Mouse (Mus musculus): ENCODE measurements at regions not wholly inside any gene's neighbourhood (a gene's known extent, or its start where the extent isn't known, plus 50 kb on each side); places are given as distances from the start of the nearest gene placed in this dataset.

DNA sequence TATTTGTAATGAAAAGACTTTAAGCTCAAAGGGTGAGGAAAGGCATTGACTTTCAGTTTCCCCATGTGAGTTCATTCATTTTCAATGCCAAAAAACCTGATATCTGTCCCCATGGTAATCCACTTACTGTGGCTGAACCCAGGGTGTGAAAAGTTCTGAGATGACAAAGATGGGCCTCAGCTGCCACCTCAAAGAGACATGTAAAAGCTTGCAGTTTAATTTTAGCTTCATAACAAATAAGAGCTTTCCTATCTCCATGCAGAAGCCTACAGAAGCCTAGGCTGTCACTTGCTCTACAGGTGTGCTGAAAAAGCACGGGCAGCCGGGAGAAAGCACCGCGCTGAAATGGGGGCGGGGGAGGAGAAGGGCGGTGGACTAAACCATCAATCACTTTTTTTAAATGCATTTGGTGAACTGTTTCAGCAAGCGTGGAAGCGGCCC, 140.1 kb upstream of the Rreb1 start:
- no peak for TF ChIP-seq CTCF (IDR thresholded peaks at IDR 0.05; ENCODE audit: low read depth)
- ATAC-seq (ENCODE audit: insufficient read depth) = no peak
- no peaks in the 10 kb centered on the region for H3K9me3 ChIP-seq (ENCODE audit: low read depth, low read length)
- H3K4me3 ChIP-seq (ENCODE audit: low read depth, low read length) = no peak overlapping the region
- H3K4me2 ChIP-seq = no peak overlapping the region
- no peaks in the 10 kb centered on the region for H3K4me1 ChIP-seq (ENCODE audit: insufficient read depth)
- H3K9ac ChIP-seq = no peak overlapping the region
- H3K36me3 ChIP-seq (ENCODE audit: insufficient read depth) = no peaks in the 10 kb centered on the region
- H3K27ac ChIP-seq (ENCODE audit: low read depth) = no peak overlapping the region
- DNase-seq = peak; percentile 17
- H3K27me3 ChIP-seq (ENCODE audit: insufficient read depth, low read length) = no peaks in the 10 kb centered on the region
- WGBS = 7% methylated on average over 8 of the region's 8 CpGs

GRCm38 (mm10) chr13:37642410-37643093, 135.6 kb upstream of the Rreb1 start:
- peak; percentile 11 for DNase-seq
- Histone ChIP-seq H3K4me3 (ENCODE audit: low read depth, low read length) (no peak overlapping the region), H3K36me3 (ENCODE audit: insufficient read depth) (no peaks in the 10 kb centered on the region)

GRCm38 (mm10) chr13:37644751-37645181, 133.4 kb upstream of the Rreb1 start:
- Histone ChIP-seq H3K9me3 (ENCODE audit: low read depth, low read length) (no peaks in the 10 kb centered on the region), H3K4me3 (ENCODE audit: low read depth, low read length) (no peak overlapping the region), H3K27me3 (ENCODE audit: insufficient read depth, low read length) (no peaks in the 10 kb centered on the region), H3K27ac (ENCODE audit: low read depth) (no peak overlapping the region), H3K36me3 (ENCODE audit: insufficient read depth) (no peaks in the 10 kb centered on the region), H3K4me1 (ENCODE audit: insufficient read depth) (no peaks in the 10 kb centered on the region), H3K9ac (no peak overlapping the region), H3K4me2 (no peak overlapping the region)
- DNase-seq = no peak
- WGBS = 75% methylated on average over 8 of the region's 8 CpGs
- ATAC-seq (ENCODE audit: insufficient read depth) = no peak
- TF ChIP-seq CTCF (IDR thresholded peaks at IDR 0.05; ENCODE audit: low read depth) = no peak

More at GRCm38 (mm10) chr13:37642410-37643093, 135.6 kb upstream of the Rreb1 start:
- 56% methylated on average over 13 of the region's 13 CpGs for WGBS
- H3K27me3 ChIP-seq (ENCODE audit: insufficient read depth, low read length) = no peaks in the 10 kb centered on the region
- ATAC-seq (ENCODE audit: insufficient read depth) = no peak
- no peaks in the 10 kb centered on the region for H3K4me1 ChIP-seq (ENCODE audit: insufficient read depth)
- no peak overlapping the region for H3K9ac ChIP-seq
- no peak for TF ChIP-seq CTCF (IDR thresholded peaks at IDR 0.05; ENCODE audit: low read depth)
- H3K4me2 ChIP-seq = no peak overlapping the region
- H3K27ac ChIP-seq (ENCODE audit: low read depth) = no peak overlapping the region
- H3K9me3 ChIP-seq (ENCODE audit: low read depth, low read length) = no peaks in the 10 kb centered on the region

DNA sequence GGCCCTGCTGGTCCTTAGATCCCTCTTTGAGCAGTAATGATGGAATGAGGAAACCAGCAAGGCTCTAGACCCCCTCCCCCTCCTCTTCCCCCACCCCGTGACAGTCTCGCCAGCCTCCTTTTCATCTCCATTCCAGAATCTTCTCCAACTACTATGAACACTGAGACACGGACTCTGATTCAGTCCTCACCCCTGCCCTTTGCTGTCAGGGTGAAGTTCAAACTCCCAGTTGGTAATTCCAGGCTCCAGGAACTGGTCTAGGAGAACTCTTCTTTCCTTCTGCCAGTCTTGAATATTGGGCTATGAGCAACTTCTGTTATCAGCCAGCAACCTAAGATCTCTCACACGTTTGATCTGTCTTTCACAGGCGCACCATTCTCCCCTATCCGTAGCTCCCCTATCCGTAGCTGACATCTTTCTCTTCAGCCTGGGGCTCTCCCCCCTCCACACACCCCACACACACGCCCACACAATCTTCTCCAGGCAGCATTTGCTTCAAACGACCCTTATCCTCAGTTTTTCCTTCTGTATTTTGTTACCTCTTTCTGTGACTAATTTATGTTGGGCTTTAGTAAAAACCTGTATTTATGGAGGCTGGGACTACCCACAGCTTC, 128.6 kb upstream of the Rreb1 start:
- Histone ChIP-seq H3K27me3 (ENCODE audit: insufficient read depth, low read length) (no peaks in the 10 kb centered on the region), H3K4me1 (ENCODE audit: insufficient read depth) (no peaks in the 10 kb centered on the region), H3K9me3 (ENCODE audit: low read depth, low read length) (no peaks in the 10 kb centered on the region), H3K9ac (no peak overlapping the region), H3K4me3 (ENCODE audit: low read depth, low read length) (no peak overlapping the region), H3K27ac (ENCODE audit: low read depth) (no peak overlapping the region), H3K36me3 (ENCODE audit: insufficient read depth) (no peaks in the 10 kb centered on the region), H3K4me2 (no peak overlapping the region)
- ATAC-seq (ENCODE audit: insufficient read depth) = no peak
- DNase-seq = no peak
- WGBS = 40% methylated on average over 9 of the region's 9 CpGs
- TF ChIP-seq CTCF (IDR thresholded peaks at IDR 0.05; ENCODE audit: low read depth) = no peak

GRCm38 (mm10) chr13:37651221-37651946, 126.8 kb upstream of the Rreb1 start:
- TF ChIP-seq CTCF (IDR thresholded peaks at IDR 0.05; ENCODE audit: low read depth) = no peak
- no peaks in the 10 kb centered on the region for H3K36me3 ChIP-seq (ENCODE audit: insufficient read depth)
- H3K4me2 ChIP-seq = no peak overlapping the region
- 74% methylated on average over 10 of the region's 10 CpGs for WGBS
- H3K9me3 ChIP-seq (ENCODE audit: low read depth, low read length) = no peaks in the 10 kb centered on the region
- ATAC-seq (ENCODE audit: insufficient read depth) (no peak), DNase-seq (no peak)
- no peaks in the 10 kb centered on the region for H3K4me1 ChIP-seq (ENCODE audit: insufficient read depth)
- H3K9ac ChIP-seq = no peak overlapping the region
- no peak overlapping the region for H3K27ac ChIP-seq (ENCODE audit: low read depth)
- no peaks in the 10 kb centered on the region for H3K27me3 ChIP-seq (ENCODE audit: insufficient read depth, low read length)
- no peak overlapping the region for H3K4me3 ChIP-seq (ENCODE audit: low read depth, low read length)

DNA sequence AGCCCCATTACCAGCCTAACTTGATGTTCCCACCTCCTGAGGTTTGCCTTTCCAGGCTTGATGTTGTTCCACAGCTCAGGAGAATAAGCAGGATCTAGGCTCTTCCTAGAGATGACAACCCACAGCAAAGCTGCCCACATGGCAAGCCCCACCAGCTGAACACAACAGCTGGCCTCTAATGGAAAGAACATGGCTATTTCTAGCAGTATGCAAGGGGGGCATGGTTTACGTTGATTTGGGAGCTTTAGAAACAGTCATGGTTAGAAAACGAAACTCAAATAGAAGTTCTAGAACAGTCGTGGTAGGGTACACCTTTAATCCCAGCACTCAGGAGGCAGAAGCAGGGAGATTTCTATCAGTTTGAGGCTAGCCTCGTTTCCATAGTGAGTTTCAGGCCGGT, 123.5 kb upstream of the Rreb1 start:
- WGBS = 74% methylated on average over 5 of the region's 5 CpGs
- no peaks in the 10 kb centered on the region for H3K9me3 ChIP-seq (ENCODE audit: low read depth, low read length)

GRCm38 (mm10) chr13:37657248-37657647, 121.0 kb upstream of the Rreb1 start:
- peak overlapping the region; percentile 43 for H3K4me2 ChIP-seq
- no peak overlapping the region for H3K4me3 ChIP-seq (ENCODE audit: low read depth, low read length)
- H3K4me1 ChIP-seq (ENCODE audit: insufficient read depth) = no peaks in the 10 kb centered on the region
- H3K36me3 ChIP-seq (ENCODE audit: insufficient read depth) = no peaks in the 10 kb centered on the region
- DNase-seq (peak; percentile 89), ATAC-seq (ENCODE audit: insufficient read depth) (peak; percentile 47; the same call in 1 of the 2 replicates)
- H3K27me3 ChIP-seq (ENCODE audit: insufficient read depth, low read length) = no peaks in the 10 kb centered on the region
- no peak for TF ChIP-seq CTCF (IDR thresholded peaks at IDR 0.05; ENCODE audit: low read depth)
- WGBS = 35% methylated on average over 16 of the region's 16 CpGs
- no peak overlapping the region for H3K9ac ChIP-seq
- no peaks in the 10 kb centered on the region for H3K9me3 ChIP-seq (ENCODE audit: low read depth, low read length)
- H3K27ac ChIP-seq (ENCODE audit: low read depth) = no peak overlapping the region

More for the DNA sequence above, 123.5 kb upstream of the Rreb1 start:
- Histone ChIP-seq H3K4me2 (no peak overlapping the region), H3K9ac (no peak overlapping the region), H3K27ac (ENCODE audit: low read depth) (no peak overlapping the region), H3K27me3 (ENCODE audit: insufficient read depth, low read length) (no peaks in the 10 kb centered on the region), H3K4me1 (ENCODE audit: insufficient read depth) (no peaks in the 10 kb centered on the region), H3K4me3 (ENCODE audit: low read depth, low read length) (no peak overlapping the region), H3K36me3 (ENCODE audit: insufficient read depth) (no peaks in the 10 kb centered on the region)
- DNase-seq = no peak
- no peak for TF ChIP-seq CTCF (IDR thresholded peaks at IDR 0.05; ENCODE audit: low read depth)
- ATAC-seq (ENCODE audit: insufficient read depth) = no peak
